Comparison of ENCODE assay signal across 8 mouse cellular contexts in the genomic region with DNA sequence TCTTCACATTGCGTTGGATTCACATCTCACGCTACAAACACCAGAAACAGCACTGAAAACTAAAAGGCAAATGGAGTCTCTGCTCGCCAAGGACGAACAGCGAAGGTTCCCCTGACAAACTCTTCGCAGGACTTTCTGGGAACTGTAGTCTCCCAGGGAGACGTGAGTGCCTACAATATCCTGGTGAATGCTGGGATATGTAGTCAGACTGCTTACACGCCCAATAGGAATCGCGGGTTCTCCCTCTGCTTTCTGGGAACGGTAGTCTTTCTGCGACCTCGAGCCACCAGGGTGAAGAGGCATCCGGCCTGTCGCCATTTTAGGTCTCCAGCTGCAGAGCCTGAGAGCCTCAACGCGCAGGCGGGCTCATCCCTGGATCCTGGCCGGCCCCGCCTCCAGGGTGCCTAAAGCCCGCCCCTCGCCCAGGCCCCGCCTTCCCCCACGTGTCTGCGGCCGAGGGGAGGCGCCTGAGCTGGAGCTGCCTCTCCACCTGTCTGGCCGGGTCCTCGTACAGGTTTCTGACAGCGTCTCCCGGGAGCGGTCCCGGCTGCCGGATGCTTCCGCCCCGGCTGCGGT. TPM values are rescaled to one million over a fixed set of nuclear protein-coding genes. Genes with fewer than 3 reads are reported as not detected.
DNase-seq lines count a peak whose midpoint lies in the region; ATAC-seq lines count a peak whose summit lies in the region.
"Not testable (repeated sequence)": the region's sequence is repeated elsewhere in the genome, so short reads cannot be mapped to it uniquely, and the experiment has no call there.

A gene (plus strand): TSS at position 202 of the 576 bp plus-strand sequence.

- ATAC-seq in hindbrain, embryonic 14.5 days (ENCODE audit: low FRiP score), result peak; percentile 100

- H3K4me1 ChIP-seq in hindbrain, embryonic 14.5 days (replicated peaks; ENCODE audit: control insufficient read depth, insufficient read depth, low read length), result not testable (repeated sequence)

- peak within 1 kb of the TSS; percentile 81 for H3K27ac ChIP-seq in hindbrain, embryonic 14.5 days

- not testable (repeated sequence) for H3K9me3 ChIP-seq in hindbrain, embryonic 14.5 days (ENCODE audit: control insufficient read depth, low read length)

- peak within 1 kb of the TSS; percentile 64 for H3K4me3 ChIP-seq in hindbrain, embryonic 14.5 days (replicated peaks; ENCODE audit: low read length)

- 0% methylated on average over 33 of the region's 37 CpGs for WGBS in hindbrain, embryonic 14.5 days

- peak within 1 kb of the TSS; percentile 69 for H3K9ac ChIP-seq in hindbrain, embryonic 14.5 days

- H3K27me3 ChIP-seq in hindbrain, embryonic 14.5 days (ENCODE audit: control insufficient read depth, insufficient read depth, low read length), result not testable (repeated sequence)

- peak within 1 kb of the TSS; percentile 69 for H3K4me2 ChIP-seq in hindbrain, embryonic 14.5 days (replicated peaks)

- peak; percentile 99 for DNase-seq in R1 (ENCODE audit: low read depth, low spot score)
- DNase-seq in cerebellum, postnatal 25 days, result peak; percentile 93 to 94
- peak; percentile 86 to 91 for DNase-seq in frontal cortex, postnatal 25 days (ENCODE audit: low spot score in 2 of 2)
- DNase-seq in hindbrain, embryonic 14.5 days (ENCODE audit: low spot score), result peak; percentile 94
- DNase-seq in layer of hippocampus, postnatal 36 days, result peak; percentile 94 to 98
- peak; percentile 98 for DNase-seq in lung, postnatal 36 days
- peak; percentile 99 for DNase-seq in retina, postnatal 1 day
- peak; percentile 94 to 95 for DNase-seq in urinary bladder, adult 18-20 months (ENCODE audit: low spot score in 2 of 2)

- H3K36me3 ChIP-seq in hindbrain, embryonic 14.5 days (replicated peaks; ENCODE audit: control insufficient read depth, insufficient read depth), result not testable (repeated sequence)

RNA-seq across cellular contexts. Expression of the gene that starts here (rescaled TPM):
- 22.5 and 22.6 TPM in 2 replicates for polyA plus RNA-seq in hindbrain, embryonic 14.5 days (2014; fragmentation: Nextera tagmentation; extraction: Ambion mirVana)
- total RNA-seq in layer of hippocampus, postnatal 36 days (2021), result 10 to 100 TPM; 20.1 to 20.5 TPM

Comparison
In these comparisons a context has a peak if more than half of its experiments do, and no peak if none do; other contexts are left out.
1. Peak in every context shown above with its lines: DNase-seq, ATAC-seq, H3K4me3 ChIP-seq and H3K27ac ChIP-seq.